Mouse (Mus musculus): ENCODE results near the gene Plp2. TPM values are rescaled to one million over a fixed set of nuclear protein-coding genes. Genes with fewer than 3 reads are reported as not detected.

Gene Plp2
- polyA plus RNA-seq, 1 experiment from 2014 or later: 63.2 TPM

Other genes starting within 250 kb of the Plp2 start
- 0.08 TPM in 1 of 2 replicates, not detected in the other for gene Foxp3, start 97.7 kb downstream of the Plp2 start, polyA plus RNA-seq (2016; fragmentation: Nextera tagmentation; extraction: Ambion mirVana)
- gene Ppp1r3f, start 97.1 kb downstream of the Plp2 start, polyA plus RNA-seq (2016; fragmentation: Nextera tagmentation; extraction: Ambion mirVana): 3.5 TPM in 2 replicates
- gene Ccdc22, start 65.9 kb downstream of the Plp2 start, polyA plus RNA-seq (2016; fragmentation: Nextera tagmentation; extraction: Ambion mirVana): 32.4 TPM in 2 replicates
- gene Cacna1f, start 64.3 kb downstream of the Plp2 start, polyA plus RNA-seq (2016; fragmentation: Nextera tagmentation; extraction: Ambion mirVana): 0.04 and 0.09 TPM in 2 replicates
- 7.7 and 11.1 TPM in 2 replicates for gene Syp, start 32.9 kb downstream of the Plp2 start, polyA plus RNA-seq (2016; fragmentation: Nextera tagmentation; extraction: Ambion mirVana)
- gene Prickle3, start 14.1 kb downstream of the Plp2 start, polyA plus RNA-seq (2016; fragmentation: Nextera tagmentation; extraction: Ambion mirVana): 6.6 and 7.1 TPM in 2 replicates
- gene Magix, start 9.9 kb upstream of the Plp2 start, polyA plus RNA-seq (2016; fragmentation: Nextera tagmentation; extraction: Ambion mirVana): 0.11 and 0.15 TPM in 2 replicates
- gene Gpkow, start 25.7 kb upstream of the Plp2 start, polyA plus RNA-seq (2016; fragmentation: Nextera tagmentation; extraction: Ambion mirVana): 38.7 and 39.6 TPM in 2 replicates
- gene Wdr45, start 42.9 kb upstream of the Plp2 start, polyA plus RNA-seq (2016; fragmentation: Nextera tagmentation; extraction: Ambion mirVana): 32.3 and 33.0 TPM in 2 replicates
- not detected in 2 replicates for gene Gm45208, start 50.9 kb upstream of the Plp2 start, polyA plus RNA-seq (2016; fragmentation: Nextera tagmentation; extraction: Ambion mirVana)
- 69.9 and 71.0 TPM in 2 replicates for gene Praf2, start 57.0 kb upstream of the Plp2 start, polyA plus RNA-seq (2016; fragmentation: Nextera tagmentation; extraction: Ambion mirVana)
- 18.9 and 27.5 TPM in 2 replicates for gene Ccdc120, start 79.5 kb upstream of the Plp2 start, polyA plus RNA-seq (2016; fragmentation: Nextera tagmentation; extraction: Ambion mirVana)
- gene Tfe3, start 91.2 kb upstream of the Plp2 start, polyA plus RNA-seq (2016; fragmentation: Nextera tagmentation; extraction: Ambion mirVana): 31.8 and 32.1 TPM in 2 replicates
- gene Gripap1, start 118.4 kb upstream of the Plp2 start, polyA plus RNA-seq (2016; fragmentation: Nextera tagmentation; extraction: Ambion mirVana): 50.4 and 53.5 TPM in 2 replicates
- gene Kcnd1, start 150.9 kb upstream of the Plp2 start, polyA plus RNA-seq (2016; fragmentation: Nextera tagmentation; extraction: Ambion mirVana): 2.3 and 2.4 TPM in 2 replicates
- 67.4 and 70.2 TPM in 2 replicates for gene Otud5, start 170.0 kb upstream of the Plp2 start, polyA plus RNA-seq (2016; fragmentation: Nextera tagmentation; extraction: Ambion mirVana)
- 5.9 and 6.0 TPM in 2 replicates for gene Pim2, start 206.9 kb upstream of the Plp2 start, polyA plus RNA-seq (2016; fragmentation: Nextera tagmentation; extraction: Ambion mirVana)
- gene Slc35a2, start 212.6 kb upstream of the Plp2 start, polyA plus RNA-seq (2016; fragmentation: Nextera tagmentation; extraction: Ambion mirVana): 30.4 and 33.1 TPM in 2 replicates
- gene Pqbp1, start 227.9 kb upstream of the Plp2 start, polyA plus RNA-seq (2016; fragmentation: Nextera tagmentation; extraction: Ambion mirVana): 147 and 162 TPM in 2 replicates
- 167 and 169 TPM in 2 replicates for gene Timm17b, start 228.0 kb upstream of the Plp2 start, polyA plus RNA-seq (2016; fragmentation: Nextera tagmentation; extraction: Ambion mirVana)
- gene Gm10491, start 236.4 kb upstream of the Plp2 start, polyA plus RNA-seq (2016; fragmentation: Nextera tagmentation; extraction: Ambion mirVana): not detected in 2 replicates
- not detected in 2 replicates for gene Gm10490, start 238.2 kb upstream of the Plp2 start, polyA plus RNA-seq (2016; fragmentation: Nextera tagmentation; extraction: Ambion mirVana)
- gene Pcsk1n, start 248.4 kb upstream of the Plp2 start, polyA plus RNA-seq (2016; fragmentation: Nextera tagmentation; extraction: Ambion mirVana): 7.1 and 9.4 TPM in 2 replicates

All from embryonic facial prominence, embryonic 12.5 days (tissue).